Mouse (Mus musculus): ENCODE data around the gene Syna. TPM values are rescaled to one million over a fixed set of nuclear protein-coding genes. Genes with fewer than 3 reads are reported as not detected.

Gene Syna
- polyA plus RNA-seq, 1 experiment, result not detected

DNA sequence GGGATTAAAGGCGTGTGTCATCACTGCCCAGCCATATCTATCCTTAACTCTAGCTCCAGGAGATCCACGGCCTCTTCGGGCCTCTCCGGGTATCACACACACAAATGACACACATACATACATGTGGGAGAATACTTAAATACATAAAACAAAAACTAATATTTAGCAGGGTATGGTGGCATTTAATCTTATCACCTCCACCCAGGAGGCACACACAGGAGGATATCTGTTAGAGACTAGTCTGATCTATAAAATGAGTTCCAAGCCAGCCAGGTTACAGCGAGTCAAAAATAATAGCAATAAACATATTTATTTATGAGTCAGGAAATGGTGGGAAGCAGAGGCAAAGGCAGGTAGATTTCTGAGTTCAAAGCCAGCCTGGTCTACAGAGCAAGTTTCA, 15.9 kb upstream of the Syna start:
- no peak for TF ChIP-seq GATA1 (IDR thresholded peaks at IDR 0.05; ENCODE audit: low read length)

DNA sequence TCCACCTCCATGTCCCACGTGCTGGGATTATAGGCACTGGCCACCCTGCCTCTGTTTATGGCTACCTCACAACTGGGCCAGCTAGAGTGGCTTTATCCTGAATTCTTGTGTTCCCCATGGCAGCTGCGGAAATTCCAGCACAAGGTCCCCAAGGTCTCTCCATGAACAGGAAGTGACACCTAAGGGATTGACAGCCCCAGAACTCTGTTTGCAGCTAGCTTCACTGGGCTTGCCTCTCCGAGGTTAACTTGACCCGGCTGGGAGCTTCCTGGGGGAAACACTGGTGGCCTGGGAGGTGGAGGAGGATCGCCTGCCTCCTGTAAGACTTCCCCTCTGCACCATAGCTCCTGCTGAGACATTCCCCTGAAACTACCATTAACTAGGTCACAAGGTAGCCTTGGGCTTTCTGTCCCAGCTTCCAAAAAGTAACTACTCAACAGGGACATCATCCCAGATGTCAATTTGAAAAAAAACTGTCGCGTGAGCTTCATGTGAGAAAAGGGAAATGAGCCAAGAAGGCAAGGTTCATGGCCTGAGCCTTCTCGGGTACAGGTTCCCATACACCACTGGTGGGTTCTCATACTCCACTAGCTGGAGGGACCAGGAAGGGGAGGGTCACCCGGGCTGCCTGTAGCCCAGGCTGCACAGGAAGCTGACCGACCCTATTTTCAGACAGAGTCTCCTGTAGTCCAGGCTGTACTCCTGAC, 12.7 kb upstream of the Syna start:
- TF ChIP-seq GATA1 (IDR thresholded peaks at IDR 0.05; ENCODE audit: low read length), result no peak

DNA sequence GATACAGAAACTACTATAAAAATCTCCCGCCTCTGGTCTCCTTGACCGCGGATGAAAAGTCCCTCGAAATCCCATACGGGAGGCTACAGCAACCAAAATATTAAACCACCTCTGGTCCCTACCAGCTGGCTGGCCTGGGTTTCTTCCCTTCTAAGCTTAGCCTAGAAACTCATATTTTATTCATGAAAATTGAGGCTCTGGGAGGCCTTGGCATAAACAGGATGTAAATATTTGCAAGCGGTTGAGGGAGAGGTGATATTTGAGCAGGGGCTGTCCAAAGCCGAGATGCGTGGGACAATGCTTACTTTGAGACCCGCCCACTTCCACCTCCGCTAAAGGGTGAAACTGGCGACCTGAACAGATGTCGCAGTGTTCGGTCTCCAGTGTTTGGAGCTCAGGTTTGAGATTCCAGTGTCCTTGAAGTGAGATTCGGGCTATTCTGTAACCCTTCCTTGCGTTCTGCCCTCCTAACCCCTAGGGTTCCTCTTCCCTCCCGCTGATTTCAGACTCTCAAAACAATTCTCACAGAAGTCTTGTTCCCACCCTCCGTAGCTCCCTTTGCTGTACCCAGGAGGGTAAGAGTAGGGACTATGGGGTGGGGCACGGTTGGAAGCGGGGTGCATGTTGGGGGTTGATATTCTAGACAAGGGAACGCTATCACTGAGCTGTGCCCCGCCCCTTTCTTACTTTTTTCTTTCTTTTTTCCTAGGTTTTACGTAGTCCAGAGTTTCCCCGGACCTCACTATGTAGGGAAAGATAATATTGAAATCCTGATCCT, 11.9 kb upstream of the Syna start:
- no peak for TF ChIP-seq GATA1 (IDR thresholded peaks at IDR 0.05; ENCODE audit: low read length)

DNA sequence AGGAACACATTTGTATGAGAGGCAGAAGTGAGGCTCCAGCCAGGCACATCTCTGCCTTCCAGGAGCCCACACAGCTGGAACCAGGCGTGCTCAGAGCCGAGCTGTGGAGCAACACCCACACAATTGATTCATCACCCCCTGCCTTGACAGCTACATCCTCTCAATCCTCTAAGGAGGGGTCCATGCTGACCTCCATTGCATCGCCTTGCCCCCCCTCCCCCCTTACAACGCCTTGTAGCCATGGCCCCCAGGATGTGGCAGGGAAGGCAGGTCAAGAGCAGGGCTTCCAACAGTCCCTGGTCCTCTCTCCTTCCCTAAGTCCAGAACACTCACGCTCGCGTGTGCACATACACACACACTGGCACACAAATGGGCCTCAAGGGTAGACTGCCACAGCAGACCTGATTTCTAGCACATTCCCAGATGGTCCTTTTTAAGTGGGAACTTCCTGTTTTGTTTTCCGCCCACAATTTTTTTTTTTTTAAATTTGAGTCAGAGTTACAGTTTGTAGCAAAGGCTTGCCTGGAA, 9.1 kb upstream of the Syna start:
- no peak for TF ChIP-seq GATA1 (IDR thresholded peaks at IDR 0.05; ENCODE audit: low read length)

DNA sequence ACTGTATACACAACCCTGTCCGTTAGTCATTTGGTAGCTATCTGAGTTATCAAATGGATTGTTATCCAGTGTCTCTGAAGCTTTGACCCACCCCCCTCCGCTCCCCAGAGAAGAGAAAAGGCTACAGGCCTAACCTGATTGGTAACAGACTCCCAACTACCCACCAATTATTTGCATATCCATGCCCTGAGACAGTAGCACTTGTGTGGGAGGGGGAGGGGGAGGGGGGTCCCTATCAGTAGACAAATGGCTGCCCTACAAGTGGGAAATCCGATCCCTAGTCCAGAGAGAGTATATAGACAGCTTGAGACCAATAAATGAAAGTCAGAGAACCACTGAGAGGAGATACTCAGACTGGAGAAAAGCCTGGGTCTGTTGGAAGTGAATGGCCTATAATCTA, 8.1 kb upstream of the Syna start:
- no peak for TF ChIP-seq GATA1 (IDR thresholded peaks at IDR 0.05; ENCODE audit: low read length)

DNA sequence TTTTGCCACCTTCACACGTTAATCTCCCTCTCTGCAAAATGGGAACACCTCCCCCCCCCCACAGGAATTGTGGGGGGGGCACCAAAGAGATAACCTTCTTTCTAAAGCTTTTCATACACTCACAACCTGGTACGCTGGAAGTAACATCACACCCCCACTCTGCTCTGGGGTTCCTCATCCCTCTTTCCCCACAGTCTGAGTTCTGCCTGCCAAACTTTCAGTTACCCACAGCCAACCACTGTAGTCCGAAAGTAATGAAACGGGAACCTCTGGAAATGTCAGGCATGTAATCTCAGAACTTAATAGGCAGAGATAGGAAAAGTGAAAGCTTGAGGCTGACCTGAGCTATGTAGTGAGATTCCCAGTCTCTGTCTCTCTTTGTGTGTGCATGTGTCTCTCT, 7.5 kb upstream of the Syna start:
- TF ChIP-seq GATA1 (IDR thresholded peaks at IDR 0.05; ENCODE audit: low read length), result no peak

DNA sequence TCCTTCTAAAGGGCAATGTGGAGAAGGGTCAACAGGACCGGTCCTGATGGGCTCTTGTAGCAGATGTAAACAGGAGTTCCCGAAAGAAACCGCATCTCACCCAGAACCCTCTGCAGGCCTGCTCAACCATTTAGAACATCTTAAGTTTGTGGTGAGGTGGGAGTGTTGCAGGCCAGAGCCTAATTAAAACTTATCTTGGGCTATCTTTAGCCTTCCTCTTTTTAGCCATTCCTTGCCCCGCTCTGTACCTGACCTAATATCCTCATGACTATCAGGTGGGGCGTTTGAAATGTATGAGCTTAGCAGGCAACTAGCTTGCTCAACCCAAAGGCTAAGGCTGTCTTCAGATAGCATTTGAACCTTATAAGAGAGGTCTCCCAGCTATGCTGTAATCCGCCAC, 5.7 kb upstream of the Syna start:
- no peak for TF ChIP-seq GATA1 (IDR thresholded peaks at IDR 0.05; ENCODE audit: low read length)

DNA sequence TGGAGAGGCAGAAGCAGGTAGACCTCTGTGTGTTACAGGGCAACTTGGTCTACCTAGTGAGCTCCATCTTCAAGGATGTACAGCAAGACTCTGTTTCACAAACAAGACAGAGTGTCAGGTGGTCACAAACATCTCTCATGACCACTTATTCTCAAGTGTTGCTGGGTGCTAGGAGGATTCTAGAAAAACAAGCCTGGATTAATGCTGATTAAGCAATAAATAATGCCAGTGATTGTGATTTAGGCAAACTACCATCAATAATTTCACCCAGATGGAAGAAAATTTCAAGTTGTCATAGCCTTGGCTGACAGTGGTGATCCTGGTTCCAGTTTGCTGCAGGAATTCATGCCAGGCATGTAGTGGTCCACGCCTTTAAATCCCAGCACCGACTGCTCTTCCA, 4.3 kb upstream of the Syna start:
- no peak for TF ChIP-seq GATA1 (IDR thresholded peaks at IDR 0.05; ENCODE audit: low read length)

DNA sequence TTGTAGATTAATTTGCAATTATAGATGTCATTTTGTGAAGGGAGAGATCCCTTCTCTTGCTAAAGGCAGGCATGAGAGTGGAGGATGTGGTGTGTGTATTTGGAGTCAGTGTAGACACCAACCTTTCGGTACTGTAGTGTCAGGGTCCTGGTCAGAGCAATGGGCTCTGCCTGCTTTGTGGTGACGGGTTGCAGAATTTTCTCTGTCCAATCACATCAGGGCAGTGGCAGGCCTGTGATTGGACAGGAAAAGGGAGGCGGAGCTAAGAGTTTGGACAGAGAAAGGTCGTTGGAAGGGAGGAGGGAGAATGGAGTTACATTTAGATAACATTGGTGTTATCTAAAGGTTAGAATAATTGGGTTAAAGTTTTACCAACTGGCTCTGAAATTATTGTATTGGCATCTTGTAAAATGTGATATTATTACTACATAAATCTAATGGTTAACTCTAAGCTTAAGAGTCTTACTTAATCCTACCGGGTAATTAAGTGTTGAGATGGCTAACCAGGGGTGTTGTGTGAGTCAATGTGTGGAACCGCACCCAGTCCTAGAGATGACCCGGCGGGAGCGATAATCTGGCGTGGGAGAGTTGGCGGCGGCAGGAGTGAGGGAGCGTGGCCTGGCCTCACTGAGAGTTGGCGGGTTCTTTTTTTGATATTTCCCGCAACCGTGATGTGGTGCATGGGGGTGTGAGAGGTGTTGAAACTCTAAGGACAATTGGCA, 640 bp upstream of the Syna start:
- TF ChIP-seq GATA1 (IDR thresholded peaks at IDR 0.05; ENCODE audit: low read length), result no peak

DNA sequence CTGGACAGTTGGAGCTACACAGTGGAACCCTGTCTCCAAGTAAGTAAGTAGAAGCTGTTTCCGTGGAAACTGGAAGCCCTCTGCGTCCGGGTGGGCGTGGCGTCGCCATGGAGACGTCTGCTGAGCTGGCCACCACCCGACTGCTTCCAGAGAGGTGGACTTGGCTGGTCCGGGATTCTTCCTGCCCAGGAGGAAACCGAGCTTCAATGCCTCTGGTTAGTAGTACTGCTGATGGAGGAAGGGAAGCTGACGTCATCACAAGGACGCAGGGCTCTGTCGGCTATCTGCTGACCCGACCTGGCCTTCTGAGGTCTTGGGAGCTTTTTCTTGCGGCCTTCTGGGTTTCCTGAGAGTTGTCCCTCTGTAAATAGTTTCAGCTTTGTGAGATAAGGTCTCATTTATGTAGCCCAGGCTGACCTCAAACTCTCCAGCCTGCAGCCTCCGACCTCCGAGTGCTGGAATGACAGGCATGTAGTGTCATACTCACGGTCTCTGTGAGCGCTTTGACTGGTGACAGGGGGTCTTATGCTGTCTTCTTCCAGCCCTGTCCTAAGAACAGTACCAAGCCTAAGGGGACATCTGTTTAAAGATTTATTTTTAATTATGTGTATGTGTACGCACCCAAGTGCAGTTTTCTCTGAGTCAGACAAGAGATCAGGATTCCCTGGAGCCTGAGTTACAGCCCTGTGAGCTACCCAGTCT, 4.4 kb downstream of the Syna start:
- TF ChIP-seq GATA1 (IDR thresholded peaks at IDR 0.05; ENCODE audit: low read length), result no peak

DNA sequence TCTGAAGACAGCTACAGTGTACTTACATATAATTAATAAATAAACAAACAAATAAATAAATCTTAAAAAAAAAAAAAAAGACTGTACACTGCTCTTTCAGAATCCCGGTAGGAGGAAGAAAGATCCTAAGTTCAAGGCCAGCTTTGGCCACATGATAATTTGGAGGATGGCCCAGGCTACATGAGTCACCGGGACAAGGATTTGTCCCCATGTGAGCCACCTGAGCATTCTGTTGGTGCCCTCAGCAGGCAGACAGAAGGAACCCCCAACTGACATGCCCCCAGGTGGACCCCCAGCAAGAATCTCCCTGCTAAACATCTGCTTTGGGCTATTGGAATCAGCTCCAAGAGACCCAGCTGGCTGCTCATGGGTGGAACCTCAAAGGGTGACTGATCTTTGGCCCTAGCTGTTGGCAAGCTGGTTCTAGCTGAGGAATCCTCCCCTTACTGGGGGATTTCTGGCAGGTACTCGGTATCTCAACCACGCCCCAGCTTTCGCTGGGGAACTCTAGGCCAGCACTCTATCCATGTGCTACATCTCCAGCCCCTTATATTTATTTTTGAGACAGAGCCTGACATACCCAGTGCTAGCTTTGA, 5.9 kb downstream of the Syna start:
- TF ChIP-seq GATA1 (IDR thresholded peaks at IDR 0.05; ENCODE audit: low read length), result no peak

DNA sequence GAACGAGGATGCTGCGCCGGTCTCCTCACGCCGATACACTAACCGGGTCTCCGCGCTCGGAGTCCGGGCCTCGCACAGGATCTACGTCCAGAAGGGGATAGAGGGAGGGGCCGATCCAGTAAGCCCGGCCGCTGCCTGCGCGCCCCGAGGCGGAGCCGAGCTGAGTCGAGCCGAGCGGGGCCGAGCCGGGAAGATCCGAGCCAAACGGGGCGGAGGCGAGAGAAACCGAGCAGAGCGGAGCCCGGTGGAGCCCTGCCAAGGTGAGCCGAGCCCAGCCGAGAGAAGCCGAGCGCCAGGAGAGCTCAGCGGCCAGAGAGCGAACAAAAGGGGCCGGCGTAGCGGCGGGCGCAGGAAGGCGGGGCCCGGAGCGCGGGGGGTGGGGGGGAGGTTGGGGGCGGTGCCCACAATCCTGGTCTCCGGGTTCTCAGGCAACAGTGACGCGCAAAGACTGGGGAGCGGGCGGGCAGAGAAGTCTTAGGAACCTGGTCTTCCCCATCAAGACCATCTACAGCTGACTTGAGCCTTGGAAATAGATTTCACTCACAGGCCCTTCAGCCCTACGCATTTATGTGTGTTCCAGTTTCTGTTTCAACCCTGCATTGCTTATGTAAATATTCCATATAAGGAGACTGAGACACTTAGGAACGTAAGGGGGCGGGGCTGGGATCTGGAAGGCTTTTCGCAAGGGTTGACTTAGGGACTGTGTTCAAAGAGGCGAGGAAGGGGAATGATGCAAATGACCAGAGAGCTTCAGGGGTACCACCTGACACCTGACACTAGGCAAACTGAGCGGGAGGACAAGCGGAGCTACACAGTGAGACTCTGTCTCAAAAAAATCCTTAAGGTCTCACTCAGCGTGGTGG, 7.6 kb downstream of the Syna start, which contains the start of gene Clip2:
Gene Clip2 (minus strand): TSS at position 325 of the 863 bp plus-strand sequence.
- TF ChIP-seq GATA1 (IDR thresholded peaks at IDR 0.05; ENCODE audit: low read length), result no peak

DNA sequence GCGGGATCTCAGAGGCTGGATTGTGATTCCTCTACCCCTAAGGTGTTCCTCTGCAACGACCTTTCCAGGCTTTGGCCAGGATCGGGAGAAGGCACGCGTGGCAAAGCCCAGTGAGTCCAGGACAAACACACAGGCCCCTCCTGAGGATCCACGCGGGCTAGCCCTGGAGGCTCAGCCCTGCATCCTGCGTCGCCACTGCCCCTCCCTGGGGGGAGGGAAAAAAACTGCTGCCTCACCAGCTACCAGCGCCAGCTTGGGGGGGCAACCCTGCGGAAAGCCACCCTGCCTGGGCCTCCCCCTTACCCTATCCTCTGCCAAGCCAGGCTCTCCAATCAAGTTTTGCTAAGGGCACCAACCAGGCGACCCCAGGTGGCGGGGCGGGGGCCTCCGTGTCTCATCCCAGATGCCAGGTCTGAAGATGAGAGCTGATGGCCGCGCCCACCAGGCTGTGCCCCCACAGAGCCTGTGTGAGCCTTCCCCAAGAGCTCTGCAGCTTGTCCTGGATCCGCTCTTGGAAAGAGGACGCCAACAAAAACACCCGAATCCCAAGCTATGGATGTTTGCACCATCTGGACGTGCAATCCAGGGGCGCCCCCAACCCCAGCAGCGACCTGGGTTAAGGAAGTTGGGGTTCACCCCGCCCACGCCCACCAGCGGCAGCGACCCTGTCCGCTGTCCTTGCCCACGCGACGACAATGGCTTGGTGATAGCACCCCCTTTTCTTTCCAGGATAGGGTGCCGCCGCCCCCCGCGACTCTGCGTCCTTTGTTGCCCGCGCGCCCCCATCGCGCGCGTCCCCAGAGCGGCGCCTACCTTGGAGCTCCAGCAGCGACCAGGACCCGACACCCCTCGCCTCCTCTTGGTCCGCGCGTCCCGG, 8.5 kb downstream of the Syna start:
- TF ChIP-seq GATA1 (IDR thresholded peaks at IDR 0.05; ENCODE audit: low read length), result no peak
